In genomic region chr10:59880029-59880386, GRCm38 (mm10) we compare ENCODE assay signal across 8 mouse cellular contexts. TPM values are rescaled to one million over a fixed set of nuclear protein-coding genes. Genes with fewer than 3 reads are reported as not detected.
DNase-seq lines count a peak whose midpoint lies in the region; ATAC-seq and TF ChIP-seq lines count a peak whose summit lies in the region.

No protein-coding gene starts in this region.

- H3K4me3 ChIP-seq in cerebellum, adult 2 months (replicated peaks; ENCODE audit: insufficient read depth, low read depth, low read length), result peak overlapping the region; percentile 81
- H3K4me3 ChIP-seq in forebrain, embryonic 16.5 days (replicated peaks; ENCODE audit: low read length), result peak overlapping the region; percentile 96
- H3K4me3 ChIP-seq in lung, postnatal 0 days (ENCODE audit: low read depth, low read length), result peak overlapping the region; percentile 94

- no peaks in the 10 kb centered on the region for H3K27me3 ChIP-seq in cerebellum, adult 2 months (ENCODE audit: control insufficient read depth, insufficient read depth, low read length)
- no peaks in the 10 kb centered on the region for H3K27me3 ChIP-seq in forebrain, embryonic 16.5 days (replicated peaks; ENCODE audit: control insufficient read depth, insufficient read depth, low read length)
- no peaks in the 10 kb centered on the region for H3K27me3 ChIP-seq in lung, postnatal 0 days (replicated peaks; ENCODE audit: insufficient read depth, low read length)

- H3K4me2 ChIP-seq in forebrain, embryonic 16.5 days (ENCODE audit: low read length), result peak overlapping the region; percentile 83
- peak overlapping the region; percentile 71 for H3K4me2 ChIP-seq in lung, postnatal 0 days (replicated peaks; ENCODE audit: low read depth, low read length)

- H3K9ac ChIP-seq in forebrain, embryonic 16.5 days (replicated peaks; ENCODE audit: low read depth, low read length), result peak overlapping the region; percentile 99
- H3K9ac ChIP-seq in lung, postnatal 0 days (replicated peaks; ENCODE audit: low read depth), result peak overlapping the region; percentile 87

- TF ChIP-seq CTCF in cerebellum, adult 2 months (IDR thresholded peaks at IDR 0.05; ENCODE audit: borderline replicate concordance, insufficient read depth, low read depth, low read length), result no peak
- TF ChIP-seq CTCF in lung, postnatal 0 days (IDR thresholded peaks at IDR 0.05), result no peak

- 1% methylated on average over 13 of the region's 13 CpGs for WGBS in cerebellum, adult 2 months
- 0% methylated on average over 13 of the region's 13 CpGs for WGBS in forebrain, embryonic 16.5 days
- 0% methylated on average over 13 of the region's 13 CpGs for WGBS in lung, postnatal 0 days

- H3K9me3 ChIP-seq in forebrain, embryonic 16.5 days (ENCODE audit: control insufficient read depth, low read length), result no peaks in the 10 kb centered on the region
- H3K9me3 ChIP-seq in lung, postnatal 0 days (ENCODE audit: low read length), result no peaks in the 10 kb centered on the region

- peak overlapping the region; percentile 98 for H3K27ac ChIP-seq in cerebellum, adult 2 months (ENCODE audit: insufficient read depth, low read length)
- H3K27ac ChIP-seq in forebrain, embryonic 16.5 days (ENCODE audit: low read length), result peak overlapping the region; percentile 100
- H3K27ac ChIP-seq in lung, postnatal 0 days (ENCODE audit: low read length), result peak overlapping the region; percentile 100

- TF ChIP-seq POLR2A in cerebellum, adult 2 months (IDR thresholded peaks at IDR 0.05; ENCODE audit: borderline replicate concordance, insufficient read depth, low read length), result no peak

- ATAC-seq in CD4-positive, CD25-positive, alpha-beta regulatory T cell, adult 4 months, result peak; percentile 16
- ATAC-seq in forebrain, embryonic 16.5 days, result peak; percentile 56
- ATAC-seq in lung, postnatal 0 days, result peak; percentile 65

- no peaks in the 10 kb centered on the region for H3K36me3 ChIP-seq in forebrain, embryonic 16.5 days (ENCODE audit: control insufficient read depth, insufficient read depth)
- H3K36me3 ChIP-seq in lung, postnatal 0 days (ENCODE audit: insufficient read depth, low read length), result no peaks in the 10 kb centered on the region

- H3K4me1 ChIP-seq in cerebellum, adult 2 months (ENCODE audit: control insufficient read depth, insufficient read depth, low read length), result peaks cover 8% of the 10 kb centered on the region
- peaks cover 21% of the 10 kb centered on the region for H3K4me1 ChIP-seq in forebrain, embryonic 16.5 days (replicated peaks; ENCODE audit: control insufficient read depth, insufficient read depth, low read length)
- H3K4me1 ChIP-seq in lung, postnatal 0 days (ENCODE audit: insufficient read depth, low read depth, low read length), result peaks cover 9% of the 10 kb centered on the region; the same call in 1 of the 2 replicates

- TF ChIP-seq EP300 in lung, postnatal 0 days (IDR thresholded peaks at IDR 0.05), result no peak

- DNase-seq in cerebellum, adult 2 months, result no peak
- DNase-seq in cerebellum, adult 9-11 months, result no peak
- peak; percentile 87 for DNase-seq in lung, postnatal 0 days (ENCODE audit: low spot score)
- DNase-seq in right cerebral cortex, adult 18-20 months, result no peak
- DNase-seq in spleen, postnatal 10 days (ENCODE audit: low spot score in 2 of 2), result no peak
- no peak for DNase-seq in kidney, postnatal 14 days

RNA-seq across cellular contexts. Expression of gene Dnajb12, which starts 0.7 kb away (rescaled TPM):
- 48.6 and 52.3 TPM in 2 replicates for polyA plus RNA-seq in cerebellum, adult 2 months (2012; rRNA removed)
- 10 to 100 TPM; 19.1 to 25.2 TPM for polyA plus RNA-seq in CD4-positive, CD25-positive, alpha-beta regulatory T cell, adult 4 months (2017; shearing (Covaris generic))
- 18.5 and 21.2 TPM in 2 replicates for polyA plus RNA-seq in forebrain, embryonic 16.5 days (2015; fragmentation: Nextera tagmentation; extraction: Ambion mirVana)
- 19.8 and 24.4 TPM in 2 replicates for polyA plus RNA-seq in lung, postnatal 0 days (2015; fragmentation: Nextera tagmentation; extraction: Ambion mirVana)
